Mouse (Mus musculus) Patski (cell line): Measurements from ENCODE around the gene 1110004F10Rik. TPM values are rescaled to one million over a fixed set of nuclear protein-coding genes. Genes with fewer than 3 reads are reported as not detected.
"Not testable (repeated sequence)": the region's sequence is repeated elsewhere in the genome, so short reads cannot be mapped to it uniquely, and the experiment has no call there.

Experiments used
- ATAC-seq: fragments of 100-300 bp; one replicate; pipeline ENCODE4 v1.8.0; 2021
- CTCF ChIA-PET: fragments of 350-600 bp; sonication (Branson Sonifier 250); formaldehyde crosslinking; loops from one replicate; lab custom pipeline; 2022; ENCODE audit warnings: inconsistent platforms; lab: Charles Lee
- POLR2A ChIA-PET: fragments of 350-600 bp; sonication (Branson Sonifier 250); formaldehyde crosslinking; loops from one replicate; lab custom pipeline; 2022; ENCODE audit warnings: antibody characterized with exemption, inconsistent platforms; lab: Charles Lee
- DNase-seq: peaks from one replicate; pipeline ENCODE4 v3.0.0-alpha.2; 2011; ENCODE audit warnings: low read depth, low spot score
- H3K27me3 ChIP-seq: fragments of 371-371 bp; one replicate; pipeline ENCODE4 v1.5.1; 2021
- CTCF ChIP-seq: fragments of 100-300 bp; IDR thresholded peaks from one replicate; pipeline ENCODE4 v1.5.1; 2021
- in situ Hi-C: fragments of 300-500 bp; cut with MboI; formaldehyde crosslinking; loops from 3 replicates; pipeline ENCODE4 v1.11.1; 2018; ENCODE audit warnings: low pct_unique_long_range_greater_than_20kb, mixed read lengths
- polyA plus RNA-seq: library from polyadenylated mRNA; unstranded; gene quantifications from one replicate; pipeline ENCODE4 v1.2.3, GENCODE M21; 2021

1110004F10Rik gene
- polyA plus RNA-seq, 1 experiment from 2014 or later, result 176 TPM

GRCm38 (mm10) chr7:116034282-116034758 is 4.9 kb upstream of the 1110004F10Rik start:
- POLR2A ChIA-PET, result no interaction called here

DNA sequence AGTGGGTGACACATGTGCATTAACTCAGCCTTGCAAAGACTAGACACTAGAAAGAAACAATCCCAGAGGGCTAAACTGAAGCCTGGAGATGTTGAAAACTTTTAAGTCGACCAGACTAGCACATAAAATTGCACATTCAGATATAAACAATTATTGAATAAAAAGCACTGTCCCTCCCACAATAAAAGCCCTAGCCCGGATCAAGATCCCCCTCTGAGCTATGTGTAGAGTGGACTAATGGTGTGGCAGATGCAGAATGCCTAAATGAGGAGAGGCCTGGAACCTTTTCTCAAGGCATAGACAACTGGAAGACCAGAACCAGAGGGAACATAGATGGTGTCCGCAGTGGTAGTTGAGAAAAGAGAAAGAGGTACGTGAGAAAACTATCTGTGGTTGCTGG is 3.7 kb upstream of the 1110004F10Rik start:
- ATAC-seq (no peak), DNase-seq (no peak)
- peaks cover 6% of the 10 kb centered on the region for H3K27me3 ChIP-seq
- no peak for TF ChIP-seq CTCF
- POLR2A ChIA-PET, result no interaction called here
- in situ Hi-C loops, result loop anchor here (5.0 to 10.0 kb wide), 4 partner anchors 541 to 1113 kb away; no protein-coding TSS in a partner anchor
- CTCF ChIA-PET, result interaction anchor here (1.4 kb wide), 1 partner anchor 668 kb away, joined by 4 read pairs; no protein-coding TSS in a partner anchor

More at GRCm38 (mm10) chr7:116034282-116034758, 4.9 kb upstream of the 1110004F10Rik start:
- DNase-seq (no peak), ATAC-seq (peak; percentile 24)
- in situ Hi-C loops, result loop anchor here (10.0 kb wide), 1 partner anchor 540 kb away; no protein-coding TSS in a partner anchor
- peaks cover 6% of the 10 kb centered on the region for H3K27me3 ChIP-seq
- CTCF ChIA-PET, result interaction anchor here (1.4 kb wide), 1 partner anchor 667 kb away, joined by 4 read pairs; no protein-coding TSS in a partner anchor
- no peak for TF ChIP-seq CTCF

GRCm38 (mm10) chr7:116036591-116037555 is 2.3 kb upstream of the 1110004F10Rik start:
- ATAC-seq, result no peak
- CTCF ChIA-PET, result no interaction called here
- in situ Hi-C loops, result loop anchor here (5.0 to 10.0 kb wide), 4 partner anchors 542 to 1115 kb away; no protein-coding TSS in a partner anchor
- POLR2A ChIA-PET, result no interaction called here
- H3K27me3 ChIP-seq, result peaks cover 6% of the 10 kb centered on the region
- no peak for TF ChIP-seq CTCF
- DNase-seq, result no peak

DNA sequence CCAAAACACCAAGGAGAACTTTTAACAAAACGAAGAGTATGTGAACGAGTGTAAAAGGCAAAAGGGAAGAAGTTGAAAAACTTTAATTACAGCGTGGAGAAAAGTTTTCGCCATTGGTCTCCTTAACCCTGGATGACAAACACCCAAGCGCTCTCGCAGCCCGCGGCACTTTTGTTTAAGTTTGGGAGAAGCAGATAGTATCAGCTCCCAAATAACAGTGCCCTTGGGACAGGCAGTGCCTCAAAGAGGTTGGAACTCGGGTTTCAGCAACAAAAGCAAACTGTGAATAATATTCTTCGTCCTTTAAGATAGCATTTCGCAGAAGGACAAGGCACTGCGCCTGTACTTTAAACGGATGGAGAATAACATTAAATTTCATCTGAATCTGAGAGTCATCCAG is 1.2 kb upstream of the 1110004F10Rik start:
- no peak for DNase-seq
- POLR2A ChIA-PET, result no interaction called here
- in situ Hi-C loops, result loop anchor here (5.0 to 10.0 kb wide), 4 partner anchors 543 to 1116 kb away; no protein-coding TSS in a partner anchor
- ATAC-seq, result no peak
- CTCF ChIA-PET, result interaction anchor here (3.4 kb wide), 1 partner anchor 671 kb away, joined by 12 read pairs; no protein-coding TSS in a partner anchor
- H3K27me3 ChIP-seq, result peaks cover 6% of the 10 kb centered on the region
- TF ChIP-seq CTCF, result no peak

GRCm38 (mm10) chr7:116038511-116038910 is 686 bp upstream of the 1110004F10Rik start, which contains the start of gene Sox6:
Sox6 (minus strand) TSS chr7:116038796.
- peaks cover 10% of the 10 kb centered on the region for H3K27me3 ChIP-seq
- ATAC-seq, result no peak
- ChIA-PET POLR2A (no interaction called here), CTCF (interaction anchor here (3.4 to 4.0 kb wide), 2 partner anchors 671 to 820 kb away, joined by 12 to 17 read pairs; no protein-coding TSS in a partner anchor)
- DNase-seq, result no peak
- in situ Hi-C loops, result loop anchor here (5.0 to 10.0 kb wide), 4 partner anchors 544 to 1116 kb away; no protein-coding TSS in a partner anchor
- TF ChIP-seq CTCF, result no peak

- ChIA-PET POLR2A (no interaction called here), CTCF (interaction anchor here (0.7 to 4.0 kb wide), 11 partner anchors 9 to 824 kb away, joined by 3 to 17 read pairs (median 4); no protein-coding TSS in a partner anchor)
- TF ChIP-seq CTCF, result no peak
- in situ Hi-C loops, result loop anchor here (5.0 to 10.0 kb wide), 4 partner anchors 545 to 1118 kb away; no protein-coding TSS in a partner anchor
- peaks cover 17% of the 10 kb centered on the region for H3K27me3 ChIP-seq
- ATAC-seq, result peak; percentile 97
- DNase-seq, result no peak
Observed at GRCm38 (mm10) chr7:116039538-116040466, 605 bp downstream of the 1110004F10Rik start.

GRCm38 (mm10) chr7:116040470-116041019 is 1.3 kb downstream of the 1110004F10Rik start:
- H3K27me3 ChIP-seq, result peaks cover 17% of the 10 kb centered on the region
- DNase-seq (no peak), ATAC-seq (no peak)
- ChIA-PET CTCF (interaction anchor here (0.6 to 4.0 kb wide), 12 partner anchors 8 to 828 kb away, joined by 3 to 17 read pairs (median 4); no protein-coding TSS in a partner anchor), POLR2A (no interaction called here)
- in situ Hi-C loops, result no loop called here
- no peak for TF ChIP-seq CTCF

GRCm38 (mm10) chr7:116060739-116061138 is 21.5 kb downstream of the 1110004F10Rik start:
- POLR2A ChIA-PET, result no interaction called here
- CTCF ChIA-PET, result no interaction called here
- no peak for DNase-seq
- TF ChIP-seq CTCF, result no peak
- H3K27me3 ChIP-seq, result peaks cover 37% of the 10 kb centered on the region
- no peak for ATAC-seq
- in situ Hi-C loops, result no loop called here

DNA sequence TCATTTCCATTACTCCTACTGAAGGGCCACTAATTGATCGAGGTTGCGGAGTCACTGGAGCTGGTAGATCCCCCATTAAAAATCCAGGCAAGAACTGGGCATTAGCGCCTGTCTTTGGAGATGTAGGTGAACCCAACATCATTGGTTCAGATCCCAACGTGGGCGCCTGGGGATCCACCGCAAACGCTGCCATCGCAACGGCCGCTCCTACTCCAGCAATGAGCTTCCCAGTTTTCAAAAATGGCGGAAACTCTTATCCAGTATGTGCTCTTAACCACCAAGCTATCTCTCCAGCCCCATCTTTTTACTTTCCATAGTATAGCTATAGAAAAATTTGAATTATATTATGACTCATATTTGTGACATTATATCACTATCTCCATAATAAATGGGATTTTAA is 45.2 kb downstream of the 1110004F10Rik start, which contains the start of gene Gm4353:
Gm4353 (minus strand) TSS at position 270 of the 400 bp plus-strand sequence.
- CTCF ChIA-PET, POLR2A ChIA-PET, DNase-seq, in situ Hi-C loops, ATAC-seq: not testable (repeated sequence)
- H3K27me3 ChIP-seq, result peaks cover 32% of the 10 kb centered on the region
